Mouse (Mus musculus): ENCODE measurements around the gene Acox3. TPM values are rescaled to one million over a fixed set of nuclear protein-coding genes. Genes with fewer than 3 reads are reported as not detected.
A peak's percentile ranks its signal among the peaks of the same experiment; 100 is the strongest.

Gene Acox3
- polyA plus RNA-seq, 1 experiment from 2014 or later = 19.7 TPM

DNA sequence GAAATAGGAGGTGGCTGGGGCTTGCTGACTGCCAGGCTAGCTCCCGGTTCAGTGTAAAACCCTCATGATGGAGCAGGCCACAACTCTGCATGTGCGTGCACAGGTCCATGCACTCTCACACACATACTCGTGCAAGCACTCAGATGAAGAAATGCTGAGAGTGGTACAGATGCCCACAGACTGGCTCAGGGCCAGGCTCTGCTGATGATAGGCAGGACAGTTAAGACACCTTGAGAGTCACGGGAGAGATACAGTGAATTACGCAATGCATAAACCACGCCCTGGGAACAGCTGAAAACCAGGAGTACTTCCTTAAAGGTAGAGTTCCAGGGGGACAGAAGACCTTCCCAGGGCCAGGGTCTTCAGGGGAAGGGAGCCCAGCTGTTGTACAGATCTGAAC lies 11.3 kb upstream of the Acox3 start:
- 54% methylated on average over 6 of the region's 6 CpGs for WGBS
- no peak for TF ChIP-seq CTCF (IDR thresholded peaks at IDR 0.05; ENCODE audit: low read depth)
- Histone ChIP-seq H3K4me1 (replicated peaks; ENCODE audit: control insufficient read depth, insufficient read depth, low read length) (peaks cover 8% of the 10 kb centered on the region; the same call in 1 of the 2 replicates), H3K36me3 (ENCODE audit: control insufficient read depth, insufficient read depth) (peaks cover 47% of the 10 kb centered on the region), H3K9me3 (ENCODE audit: control insufficient read depth) (no peaks in the 10 kb centered on the region), H3K27ac (ENCODE audit: low read depth, low read length) (0 out of 2 replicates have a peak overlapping the region, but pooled peaks have one; percentile 5), H3K9ac (ENCODE audit: low read depth, low read length) (no peak overlapping the region), H3K4me3 (ENCODE audit: low read depth, low read length) (no peak overlapping the region), H3K27me3 (replicated peaks; ENCODE audit: control insufficient read depth, insufficient read depth, low read length) (no peaks in the 10 kb centered on the region), H3K4me2 (replicated peaks; ENCODE audit: low read depth) (peak overlapping the region; percentile 24; the same call in 1 of the 2 replicates)
- peak; percentile 62 for ATAC-seq

- no peak for TF ChIP-seq CTCF (IDR thresholded peaks at IDR 0.05; ENCODE audit: low read depth)
- 2% methylated on average over 56 of the region's 56 CpGs for WGBS
- peak; percentile 91 for ATAC-seq
- Histone ChIP-seq H3K9me3 (ENCODE audit: control insufficient read depth) (no peaks in the 10 kb centered on the region), H3K9ac (ENCODE audit: low read depth, low read length) (peak within 1 kb of the TSS; percentile 90), H3K4me3 (ENCODE audit: low read depth, low read length) (peak within 1 kb of the TSS; percentile 93), H3K27ac (ENCODE audit: low read depth, low read length) (peak within 1 kb of the TSS; percentile 76), H3K27me3 (replicated peaks; ENCODE audit: control insufficient read depth, insufficient read depth, low read length) (0 out of 2 replicates have a peak, but pooled peaks cover 4% of the 10 kb centered on the region), H3K36me3 (ENCODE audit: control insufficient read depth, insufficient read depth) (peaks cover 17% of the 10 kb centered on the region), H3K4me1 (replicated peaks; ENCODE audit: control insufficient read depth, insufficient read depth, low read length) (peaks cover 8% of the 10 kb centered on the region; the same call in 1 of the 2 replicates), H3K4me2 (replicated peaks; ENCODE audit: low read depth) (peak within 1 kb of the TSS; percentile 94)
Measured at GRCm38 (mm10) chr5:35574653-35575599, 7.9 kb upstream of the Acox3 start, which contains the start of gene Trmt44. Trmt44 (minus strand) TSS chr5:35575070.

GRCm38 (mm10) chr5:35576409-35577020 lies 6.3 kb upstream of the Acox3 start:
- no peak overlapping the region for H3K9ac ChIP-seq (ENCODE audit: low read depth, low read length)
- H3K36me3 ChIP-seq (ENCODE audit: control insufficient read depth, insufficient read depth) = peaks cover 9% of the 10 kb centered on the region; the same call in 1 of the 2 replicates
- H3K27ac ChIP-seq (ENCODE audit: low read depth, low read length) = no peak overlapping the region
- peaks cover 8% of the 10 kb centered on the region; the same call in 1 of the 2 replicates for H3K4me1 ChIP-seq (replicated peaks; ENCODE audit: control insufficient read depth, insufficient read depth, low read length)
- H3K4me3 ChIP-seq (ENCODE audit: low read depth, low read length) = no peak overlapping the region
- 91% methylated on average over 10 of the region's 10 CpGs for WGBS
- TF ChIP-seq CTCF (IDR thresholded peaks at IDR 0.05; ENCODE audit: low read depth) = no peak
- H3K9me3 ChIP-seq (ENCODE audit: control insufficient read depth) = no peaks in the 10 kb centered on the region
- H3K27me3 ChIP-seq (replicated peaks; ENCODE audit: control insufficient read depth, insufficient read depth, low read length) = 0 out of 2 replicates have a peak, but pooled peaks cover 4% of the 10 kb centered on the region
- ATAC-seq = no peak
- no peak overlapping the region for H3K4me2 ChIP-seq (replicated peaks; ENCODE audit: low read depth)

GRCm38 (mm10) chr5:35578411-35578810 lies 4.4 kb upstream of the Acox3 start:
- 78% methylated on average over 2 of the region's 2 CpGs for WGBS
- Histone ChIP-seq H3K9ac (ENCODE audit: low read depth, low read length) (no peak overlapping the region), H3K4me1 (replicated peaks; ENCODE audit: control insufficient read depth, insufficient read depth, low read length) (peaks cover 10% of the 10 kb centered on the region; the same call in 1 of the 2 replicates), H3K4me2 (replicated peaks; ENCODE audit: low read depth) (no peak overlapping the region), H3K4me3 (ENCODE audit: low read depth, low read length) (no peak overlapping the region), H3K27me3 (replicated peaks; ENCODE audit: control insufficient read depth, insufficient read depth, low read length) (0 out of 2 replicates have a peak, but pooled peaks cover 4% of the 10 kb centered on the region), H3K36me3 (ENCODE audit: control insufficient read depth, insufficient read depth) (no peaks in the 10 kb centered on the region), H3K27ac (ENCODE audit: low read depth, low read length) (no peak overlapping the region; the same call in 1 of the 2 replicates), H3K9me3 (ENCODE audit: control insufficient read depth) (no peaks in the 10 kb centered on the region)
- no peak for TF ChIP-seq CTCF (IDR thresholded peaks at IDR 0.05; ENCODE audit: low read depth)
- no peak for ATAC-seq

DNA sequence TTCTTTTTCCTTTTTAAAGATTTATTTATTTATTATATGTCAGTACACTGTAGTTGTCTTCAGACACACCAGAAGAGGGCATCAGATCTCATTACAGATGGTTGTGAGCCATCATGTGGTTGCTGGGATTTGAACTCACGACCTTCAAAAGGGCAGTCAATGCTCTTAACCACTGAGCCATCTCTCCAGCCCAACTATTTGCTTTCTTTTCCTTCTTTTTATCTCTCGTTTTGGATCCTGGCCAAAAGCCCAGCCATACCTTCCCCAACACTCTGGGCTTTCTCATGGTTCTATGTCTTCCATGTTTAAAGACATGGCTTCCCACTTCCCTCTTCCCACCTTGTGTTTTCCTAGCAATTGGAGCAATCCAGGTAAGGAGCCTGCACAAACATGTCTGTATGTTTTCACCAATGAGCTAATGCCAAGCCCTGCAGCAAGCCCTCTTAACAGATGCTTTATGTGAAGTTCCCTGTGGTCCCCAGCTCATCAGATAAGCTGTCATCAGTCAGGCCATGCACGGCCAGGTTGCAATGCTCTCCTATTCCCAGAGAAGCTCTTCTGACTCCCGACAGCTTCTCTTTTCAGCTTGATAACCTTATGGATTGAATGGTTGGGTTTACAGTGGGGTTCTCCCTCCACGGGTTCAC lies 3.5 kb upstream of the Acox3 start:
- no peak overlapping the region for H3K9ac ChIP-seq (ENCODE audit: low read depth, low read length)
- 0 out of 2 replicates have a peak, but pooled peaks cover 10% of the 10 kb centered on the region for H3K4me1 ChIP-seq (replicated peaks; ENCODE audit: control insufficient read depth, insufficient read depth, low read length)
- ATAC-seq = no peak
- no peak overlapping the region for H3K27ac ChIP-seq (ENCODE audit: low read depth, low read length)
- WGBS = 39% methylated on average over 5 of the region's 5 CpGs
- 0 out of 2 replicates have a peak, but pooled peaks cover 4% of the 10 kb centered on the region for H3K27me3 ChIP-seq (replicated peaks; ENCODE audit: control insufficient read depth, insufficient read depth, low read length)
- no peak overlapping the region for H3K4me3 ChIP-seq (ENCODE audit: low read depth, low read length)
- no peaks in the 10 kb centered on the region for H3K36me3 ChIP-seq (ENCODE audit: control insufficient read depth, insufficient read depth)
- no peak for TF ChIP-seq CTCF (IDR thresholded peaks at IDR 0.05; ENCODE audit: low read depth)
- H3K9me3 ChIP-seq (ENCODE audit: control insufficient read depth) = no peaks in the 10 kb centered on the region
- no peak overlapping the region for H3K4me2 ChIP-seq (replicated peaks; ENCODE audit: low read depth)
